ENCODE assay signal across 18 mouse cellular contexts in genomic region chr15:88800921-88801354, GRCm38 (mm10). TPM values are rescaled to one million over a fixed set of nuclear protein-coding genes. Genes with fewer than 3 reads are reported as not detected.
DNase-seq lines count a peak whose midpoint lies in the region; ATAC-seq and TF ChIP-seq lines count a peak whose summit lies in the region.
"Had no signal": no experiment of that assay in that cellular context is flagged by ENCODE, and none has a peak within 500 bp of the region (broad histone marks: within the 10 kb centered on the region; RNA-seq: fewer than 3 reads in every experiment).

No protein-coding gene starts in this region.

- H3K4me3 ChIP-seq in heart, embryonic 10.5 days, result no peak overlapping the region
- H3K4me3 ChIP-seq in heart, embryonic 11.5 days (ENCODE audit: low read depth, low read length), result no peak overlapping the region
- no peak overlapping the region for H3K4me3 ChIP-seq in kidney, postnatal 0 days (replicated peaks; ENCODE audit: low read depth, low read length)
- no peak overlapping the region for H3K4me3 ChIP-seq in liver, embryonic 11.5 days (ENCODE audit: low read depth, low read length)
- no peak overlapping the region for H3K4me3 ChIP-seq in heart, embryonic 12.5 days
- H3K4me3 ChIP-seq: heart, adult 2 months; hindbrain, embryonic 13.5 days; midbrain, embryonic 12.5 days had no signal

- H3K36me3 ChIP-seq in heart, embryonic 10.5 days, result peaks cover 18% of the 10 kb centered on the region
- peaks cover 10% of the 10 kb centered on the region for H3K36me3 ChIP-seq in heart, embryonic 11.5 days (ENCODE audit: control insufficient read depth, insufficient read depth, low read length)
- H3K36me3 ChIP-seq in kidney, postnatal 0 days (ENCODE audit: insufficient read depth, low read length), result 0 out of 2 replicates have a peak, but pooled peaks cover 6% of the 10 kb centered on the region
- peaks cover 9% of the 10 kb centered on the region for H3K36me3 ChIP-seq in liver, embryonic 11.5 days (ENCODE audit: control insufficient read depth, insufficient read depth, low read length)
- peaks cover 26% of the 10 kb centered on the region for H3K36me3 ChIP-seq in heart, embryonic 12.5 days

- ATAC-seq in heart, embryonic 11.5 days (replicated peaks; ENCODE audit: insufficient number of reproducible peaks, low FRiP score, low TSS enrichment), result no peak
- peak; percentile 66; the same call in 1 of the 2 replicates for ATAC-seq in kidney, postnatal 0 days (replicated peaks; ENCODE audit: low FRiP score, low read depth)
- peak; percentile 68; the same call in 1 of the 2 replicates for ATAC-seq in liver, embryonic 11.5 days (replicated peaks; ENCODE audit: low FRiP score)
- no peak for ATAC-seq in heart, embryonic 12.5 days (ENCODE audit: insufficient number of reproducible peaks, low FRiP score)
- ATAC-seq: CD4-positive, CD25-positive, alpha-beta regulatory T cell, adult 4 months had no signal

- TF ChIP-seq CTCF in kidney, postnatal 0 days (IDR thresholded peaks at IDR 0.05; ENCODE audit: low read depth), result no peak

- H3K9me3 ChIP-seq in heart, embryonic 10.5 days, result no peaks in the 10 kb centered on the region
- no peaks in the 10 kb centered on the region for H3K9me3 ChIP-seq in heart, embryonic 11.5 days (replicated peaks; ENCODE audit: control insufficient read depth, low read length)
- no peaks in the 10 kb centered on the region for H3K9me3 ChIP-seq in kidney, postnatal 0 days (replicated peaks; ENCODE audit: low read length)
- no peaks in the 10 kb centered on the region for H3K9me3 ChIP-seq in liver, embryonic 11.5 days (ENCODE audit: control insufficient read depth, low read length)
- no peaks in the 10 kb centered on the region for H3K9me3 ChIP-seq in heart, embryonic 12.5 days (replicated peaks)
- H3K9me3 ChIP-seq: G1E; hindbrain, embryonic 13.5 days; midbrain, embryonic 12.5 days had no signal

- no peaks in the 10 kb centered on the region for H3K4me1 ChIP-seq in heart, embryonic 10.5 days
- no peaks in the 10 kb centered on the region for H3K4me1 ChIP-seq in heart, embryonic 11.5 days (ENCODE audit: control insufficient read depth, insufficient read depth, low read length)
- H3K4me1 ChIP-seq in kidney, postnatal 0 days (replicated peaks; ENCODE audit: insufficient read depth, low read length), result no peaks in the 10 kb centered on the region
- no peaks in the 10 kb centered on the region for H3K4me1 ChIP-seq in liver, embryonic 11.5 days (replicated peaks; ENCODE audit: control insufficient read depth, insufficient read depth, low read length)
- no peaks in the 10 kb centered on the region for H3K4me1 ChIP-seq in heart, embryonic 12.5 days (replicated peaks)
- H3K4me1 ChIP-seq: hindbrain, embryonic 13.5 days; midbrain, embryonic 12.5 days had no signal

- peak; percentile 63 for DNase-seq in heart, embryonic 10.5 days (ENCODE audit: low spot score)
- no peak for DNase-seq in kidney, postnatal 0 days (ENCODE audit: low spot score)
- no peak for DNase-seq in liver, embryonic 11.5 days (ENCODE audit: low spot score)
- peak; percentile 88 for DNase-seq in yolk sac, embryonic 10.5 days (ENCODE audit: low spot score)
- DNase-seq in lung, postnatal 4 days, result no peak
- DNase-seq in Muller cell, postnatal 12 days (ENCODE audit: inconsistent ontology term), result no peak
- DNase-seq: cerebellum, postnatal 14 days; heart, adult 2 months; heart, postnatal 10 days; layer of hippocampus, postnatal 36 days; right cerebral cortex, adult 18-20 months; spleen, adult 18-20 months had no signal

- WGBS in heart, embryonic 10.5 days, result 76% methylated on average over 6 of the region's 6 CpGs
- WGBS in heart, embryonic 11.5 days (ENCODE audit: insufficient replicate concordance), result 75% methylated on average over 6 of the region's 6 CpGs
- WGBS in kidney, postnatal 0 days, result 73% methylated on average over 6 of the region's 6 CpGs
- WGBS in liver, embryonic 11.5 days, result 65% methylated on average over 6 of the region's 6 CpGs
- 86% methylated on average over 6 of the region's 6 CpGs for WGBS in heart, embryonic 12.5 days

- no peaks in the 10 kb centered on the region for H3K27me3 ChIP-seq in heart, embryonic 10.5 days (ENCODE audit: insufficient read depth, poor library complexity, severe bottlenecking)
- no peaks in the 10 kb centered on the region for H3K27me3 ChIP-seq in heart, embryonic 11.5 days (ENCODE audit: control insufficient read depth, insufficient read depth, low read length)
- no peaks in the 10 kb centered on the region for H3K27me3 ChIP-seq in kidney, postnatal 0 days (ENCODE audit: insufficient read depth, low read length)
- H3K27me3 ChIP-seq in liver, embryonic 11.5 days (replicated peaks; ENCODE audit: control insufficient read depth, insufficient read depth, low read length), result no peaks in the 10 kb centered on the region
- H3K27me3 ChIP-seq in heart, embryonic 12.5 days (replicated peaks), result no peaks in the 10 kb centered on the region
- H3K27me3 ChIP-seq: hindbrain, embryonic 13.5 days; midbrain, embryonic 12.5 days had no signal

- no peak overlapping the region for H3K27ac ChIP-seq in heart, embryonic 10.5 days
- H3K27ac ChIP-seq in heart, embryonic 11.5 days (ENCODE audit: low read depth, low read length), result no peak overlapping the region
- H3K27ac ChIP-seq in kidney, postnatal 0 days, result no peak overlapping the region
- peak overlapping the region; percentile 52; the same call in 1 of the 2 replicates for H3K27ac ChIP-seq in liver, embryonic 11.5 days (ENCODE audit: low read depth, low read length)
- H3K27ac ChIP-seq in heart, embryonic 12.5 days (ENCODE audit: poor library complexity, severe bottlenecking), result no peak overlapping the region
- H3K27ac ChIP-seq: heart, adult 2 months; hindbrain, embryonic 13.5 days; midbrain, embryonic 12.5 days had no signal

- no peak overlapping the region for H3K4me2 ChIP-seq in heart, embryonic 11.5 days
- no peak overlapping the region for H3K4me2 ChIP-seq in kidney, postnatal 0 days (ENCODE audit: low read length)
- no peak overlapping the region for H3K4me2 ChIP-seq in liver, embryonic 11.5 days
- H3K4me2 ChIP-seq in heart, embryonic 12.5 days, result no peak overlapping the region
- H3K4me2 ChIP-seq: hindbrain, embryonic 13.5 days; midbrain, embryonic 12.5 days had no signal

- no peak overlapping the region for H3K9ac ChIP-seq in heart, embryonic 11.5 days (ENCODE audit: low read depth, low read length)
- H3K9ac ChIP-seq in kidney, postnatal 0 days (ENCODE audit: low read depth, low read length), result no peak overlapping the region
- H3K9ac ChIP-seq in liver, embryonic 11.5 days (ENCODE audit: low read depth, low read length), result no peak overlapping the region
- no peak overlapping the region for H3K9ac ChIP-seq in heart, embryonic 12.5 days
- H3K9ac ChIP-seq: hindbrain, embryonic 13.5 days; midbrain, embryonic 12.5 days had no signal

RNA-seq across cellular contexts. Expression of gene Alg12, which starts 18.2 kb away (rescaled TPM):
- polyA plus RNA-seq in heart, embryonic 10.5 days (2016; fragmentation: Nextera tagmentation; extraction: Ambion mirVana), result 14.6 and 15.2 TPM in 2 replicates
- 11.6 and 12.5 TPM in 2 replicates for polyA plus RNA-seq in heart, embryonic 11.5 days (2014; fragmentation: Nextera tagmentation; extraction: Ambion mirVana)
- 9.8 and 11.2 TPM in 2 replicates for polyA plus RNA-seq in kidney, postnatal 0 days (2015; fragmentation: Nextera tagmentation; extraction: Ambion mirVana)
- polyA plus RNA-seq in liver, embryonic 11.5 days (2014; fragmentation: Nextera tagmentation; extraction: Ambion mirVana), result 13.9 and 14.2 TPM in 2 replicates
- polyA plus RNA-seq in heart, embryonic 12.5 days (2016; fragmentation: Nextera tagmentation; extraction: Ambion mirVana), result 9.3 and 9.4 TPM in 2 replicates

RNA-seq across cellular contexts. Expression of gene Creld2, which starts 18.5 kb away (rescaled TPM):
- polyA plus RNA-seq in heart, embryonic 10.5 days (2016; fragmentation: Nextera tagmentation; extraction: Ambion mirVana), result 98.6 and 126 TPM in 2 replicates
- 71.7 and 83.6 TPM in 2 replicates for polyA plus RNA-seq in heart, embryonic 11.5 days (2014; fragmentation: Nextera tagmentation; extraction: Ambion mirVana)
- polyA plus RNA-seq in kidney, postnatal 0 days (2015; fragmentation: Nextera tagmentation; extraction: Ambion mirVana), result 79.0 and 89.8 TPM in 2 replicates
- polyA plus RNA-seq in liver, embryonic 11.5 days (2014; fragmentation: Nextera tagmentation; extraction: Ambion mirVana), result 107 and 109 TPM in 2 replicates
- polyA plus RNA-seq in heart, embryonic 12.5 days (2016; fragmentation: Nextera tagmentation; extraction: Ambion mirVana), result 61.9 and 66.4 TPM in 2 replicates

RNA-seq across cellular contexts. Expression of gene Zbed4, which starts 49.5 kb away (rescaled TPM):
- 24.9 and 26.2 TPM in 2 replicates for polyA plus RNA-seq in heart, embryonic 10.5 days (2016; fragmentation: Nextera tagmentation; extraction: Ambion mirVana)
- polyA plus RNA-seq in heart, embryonic 11.5 days (2014; fragmentation: Nextera tagmentation; extraction: Ambion mirVana), result 16.1 and 22.9 TPM in 2 replicates
- polyA plus RNA-seq in kidney, postnatal 0 days (2015; fragmentation: Nextera tagmentation; extraction: Ambion mirVana), result 11.8 and 13.3 TPM in 2 replicates
- polyA plus RNA-seq in liver, embryonic 11.5 days (2014; fragmentation: Nextera tagmentation; extraction: Ambion mirVana), result 26.4 and 31.9 TPM in 2 replicates
- 18.9 and 20.5 TPM in 2 replicates for polyA plus RNA-seq in heart, embryonic 12.5 days (2016; fragmentation: Nextera tagmentation; extraction: Ambion mirVana)

Comparison
In these comparisons a context has a peak if more than half of its experiments do, and no peak if none do; other contexts are left out.
1. DNase-seq: peak in heart, embryonic 10.5 days (single experiment) and yolk sac, embryonic 10.5 days (single experiment); none in kidney, postnatal 0 days (single experiment), liver, embryonic 11.5 days (single experiment), lung, postnatal 4 days (0 of 2) and Muller cell, postnatal 12 days (single experiment).
2. ATAC-seq: peak in kidney, postnatal 0 days (single experiment) and liver, embryonic 11.5 days (single experiment); none in heart, embryonic 11.5 days (single experiment) and heart, embryonic 12.5 days (single experiment).